Mouse (Mus musculus) olfactory bulb, adult 2 months (tissue): ENCODE measurements around the gene Rab8b.

Experiments
- CTCF ChIP-seq: fragments of 200-500 bp; IDR thresholded peaks from 2 replicates; pipeline ENCODE4 v1.5.1; 2012; ENCODE audit warnings: low read depth, mild to moderate bottlenecking, low read length, moderate library complexity; ENCODE audit not compliant: insufficient read depth
- POLR2A ChIP-seq: fragments of 200-500 bp; IDR thresholded peaks from 2 replicates; pipeline ENCODE4 v1.6.1; 2012; ENCODE audit warnings: mild to moderate bottlenecking, low read depth, low read length, moderate library complexity; ENCODE audit not compliant: insufficient read depth

DNA sequence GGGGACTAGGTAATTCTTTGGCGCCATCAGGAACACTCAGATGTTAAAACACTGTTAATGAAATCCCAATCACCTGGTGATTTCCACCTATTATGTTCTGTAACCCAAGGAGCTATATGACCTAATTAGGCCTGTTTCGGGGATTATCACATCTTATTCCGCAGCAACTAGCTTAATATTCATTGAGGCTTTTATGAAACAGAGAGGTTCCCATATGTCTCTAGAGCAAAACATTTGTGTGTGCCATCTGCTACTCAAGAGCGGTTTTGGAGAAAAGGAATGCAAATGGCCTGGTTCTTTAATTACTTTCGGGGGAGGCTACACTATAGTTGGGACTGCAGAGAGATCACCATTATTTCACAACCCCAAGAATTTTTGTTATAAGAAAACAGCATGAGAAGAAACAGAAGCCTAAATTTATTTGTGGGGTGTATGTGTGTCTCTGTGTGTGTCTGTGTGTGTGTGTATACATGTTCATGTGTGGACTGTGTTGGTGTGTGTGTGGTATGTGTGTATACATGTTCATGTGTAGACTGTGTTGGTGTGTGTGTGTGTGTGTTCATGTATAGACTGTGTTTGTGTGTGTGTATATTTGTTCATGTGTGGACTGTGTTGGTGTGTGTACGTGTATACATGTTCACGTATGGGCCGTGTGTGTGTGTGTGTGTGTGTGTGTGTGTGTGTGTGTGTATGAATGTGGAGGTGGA, 8.4 kb upstream of the Rab8b start:
- TF ChIP-seq POLR2A, result no peak
- no peak for TF ChIP-seq CTCF
